Mouse (Mus musculus) CD4-positive, CD25-positive, alpha-beta regulatory T cell, adult 4 months (primary cell): ENCODE results near the gene Aqp9. TPM values are rescaled to one million over a fixed set of nuclear protein-coding genes. Genes with fewer than 3 reads are reported as not detected.

Experiments
- ATAC-seq: one replicate; pipeline ENCODE4 v1.8.0; 2017
- polyA plus RNA-seq, 2 experiments: library from polyadenylated mRNA; unstranded; fragments of 100-300 nt; shearing (Covaris generic); gene quantifications; one replicate each; pipeline ENCODE4 v1.2.1; 2017

Aqp9 gene
- polyA plus RNA-seq: under 1 TPM in 1 of 2 experiments, not detected in 1; 0.31 TPM

- no peak for ATAC-seq
Measured at GRCm38 (mm10) chr9:71168511-71168910, at the start of gene Aqp9. Gene Aqp9, minus strand, starts transcription at chr9:71168682.

- ATAC-seq: no peak
Measured at GRCm38 (mm10) chr9:71217793-71218095, 49.3 kb upstream of the Aqp9 start.

GRCm38 (mm10) chr9:71216996-71217792 lies 48.7 kb upstream of the Aqp9 start:
- ATAC-seq: no peak

- ATAC-seq: no peak
Measured at GRCm38 (mm10) chr9:71216036-71216995, 47.8 kb upstream of the Aqp9 start.

GRCm38 (mm10) chr9:71215248-71216035 lies 47.0 kb upstream of the Aqp9 start, which contains the start of gene Aldh1a2:
Gene Aldh1a2, plus strand, starts transcription at chr9:71215789.
- ATAC-seq: peak; percentile 45

- ATAC-seq: no peak
Measured at GRCm38 (mm10) chr9:71213636-71214035, 45.2 kb upstream of the Aqp9 start.

GRCm38 (mm10) chr9:71210870-71211269 lies 42.4 kb upstream of the Aqp9 start:
- no peak for ATAC-seq

- ATAC-seq: no peak
Measured at GRCm38 (mm10) chr9:71209299-71209698, 40.8 kb upstream of the Aqp9 start.

- ATAC-seq: peak; percentile 84
Measured at GRCm38 (mm10) chr9:71202265-71202664, 33.8 kb upstream of the Aqp9 start.

- peak; percentile 41 for ATAC-seq
Measured at GRCm38 (mm10) chr9:71198826-71199225, 30.3 kb upstream of the Aqp9 start.

GRCm38 (mm10) chr9:71188647-71189415 lies 20.3 kb upstream of the Aqp9 start:
- ATAC-seq: peak; percentile 57

GRCm38 (mm10) chr9:71187396-71187795 lies 18.9 kb upstream of the Aqp9 start:
- no peak for ATAC-seq

GRCm38 (mm10) chr9:71185823-71186222 lies 17.3 kb upstream of the Aqp9 start:
- ATAC-seq: no peak

- no peak for ATAC-seq
Measured at GRCm38 (mm10) chr9:71185285-71185684, 16.8 kb upstream of the Aqp9 start.

- ATAC-seq: no peak
Measured at GRCm38 (mm10) chr9:71179964-71180700, 11.7 kb upstream of the Aqp9 start.

GRCm38 (mm10) chr9:71179276-71179896 lies 10.9 kb upstream of the Aqp9 start:
- ATAC-seq: no peak

GRCm38 (mm10) chr9:71175686-71176085 lies 7.2 kb upstream of the Aqp9 start:
- ATAC-seq: no peak

- no peak for ATAC-seq
Measured at GRCm38 (mm10) chr9:71174316-71174975, 6.0 kb upstream of the Aqp9 start.

GRCm38 (mm10) chr9:71173533-71173932 lies 5.1 kb upstream of the Aqp9 start:
- ATAC-seq: no peak
